Mouse (Mus musculus) heart, embryonic 15.5 days (tissue): Measurements from ENCODE around the gene Triobp. TPM values are rescaled to one million over a fixed set of nuclear protein-coding genes. Genes with fewer than 3 reads are reported as not detected.

Experiments used
- ATAC-seq: fragments of 200-750 bp; cut with Nextera tagmentation; replicated peaks from 2 replicates; pipeline ENCODE4 v1.8.0; 2017; ENCODE audit warnings: low read depth, moderate TSS enrichment; ENCODE audit not compliant: insufficient number of reproducible peaks, insufficient read depth, low FRiP score
- H3K27ac ChIP-seq: fragments of 300-500 bp; sonication (generic); 2 replicates; pipeline ENCODE4 v1.5.1; 2015; ENCODE audit warnings: mild to moderate bottlenecking, inconsistent platforms
- H3K27me3 ChIP-seq: fragments of 300-500 bp; sonication (generic); 2 replicates; pipeline ENCODE4 v1.6.1; 2015; ENCODE audit warnings: inconsistent platforms
- H3K36me3 ChIP-seq: fragments of 300-500 bp; sonication (generic); 2 replicates; pipeline ENCODE4 v1.6.1; 2015; ENCODE audit warnings: mild to moderate bottlenecking, inconsistent platforms
- H3K4me1 ChIP-seq: fragments of 300-500 bp; sonication (generic); replicated peaks from 2 replicates; pipeline ENCODE4 v1.6.1; 2015; ENCODE audit warnings: inconsistent platforms
- H3K4me2 ChIP-seq: fragments of 300-500 bp; sonication (generic); 2 replicates; pipeline ENCODE4 v1.6.1; 2015; ENCODE audit warnings: inconsistent platforms, mild to moderate bottlenecking, moderate library complexity
- H3K4me3 ChIP-seq: fragments of 300-500 bp; sonication (generic); 2 replicates; pipeline ENCODE4 v1.5.1; 2015; ENCODE audit warnings: mild to moderate bottlenecking, inconsistent platforms
- H3K9ac ChIP-seq: fragments of 300-500 bp; sonication (generic); 2 replicates; pipeline ENCODE4 v1.6.1; 2015; ENCODE audit warnings: mild to moderate bottlenecking, inconsistent platforms
- H3K9me3 ChIP-seq: fragments of 300-500 bp; sonication (generic); replicated peaks from 2 replicates; pipeline ENCODE4 v1.6.1; 2016; ENCODE audit warnings: inconsistent platforms
- WGBS: fragments of 180-500 bp; shearing (Covaris S2); methylation state at CpG from one replicate; pipeline ENCODE4 v1.1.7; 2015; ENCODE audit warnings: mixed read lengths; 5-methylcytosine and 5-hydroxymethylcytosine counted together
- polyA plus RNA-seq: library from polyadenylated mRNA; unstranded; fragments of >200 nt; fragmentation: Nextera tagmentation; extraction: Ambion mirVana; gene quantifications from 2 replicates; pipeline ENCODE4 v1.2.1, GENCODE M21; 2015

The Triobp gene
- polyA plus RNA-seq, 1 experiment from 2014 or later = 36.8 TPM

GRCm38 (mm10) chr15:78977676-78978159 lies 30.2 kb downstream of the Triobp start:
- no peak overlapping the region for H3K9ac ChIP-seq
- ATAC-seq = no peak
- WGBS = 86% methylated on average over 8 of the region's 8 CpGs

DNA sequence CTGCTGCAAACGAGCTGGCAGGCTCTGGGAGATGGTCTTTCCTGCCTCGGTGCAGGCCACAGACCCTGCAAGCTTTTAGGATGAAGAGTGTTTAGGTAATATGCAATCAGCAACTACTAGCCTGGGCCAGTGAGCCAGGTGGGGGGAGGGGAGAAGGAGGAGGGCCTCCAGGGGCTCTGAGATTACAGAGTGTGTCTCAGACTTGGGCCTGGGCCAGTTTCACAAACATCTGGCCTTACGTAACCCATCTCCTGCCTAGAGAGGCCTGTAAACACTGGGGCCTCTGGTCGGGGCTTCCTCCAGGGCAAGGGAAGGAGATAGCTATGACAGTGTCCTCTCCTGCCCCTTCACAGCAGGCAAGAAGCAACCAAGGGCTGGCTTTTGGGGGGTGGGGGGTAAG lies 31.4 kb downstream of the Triobp start:
- Histone ChIP-seq H3K27ac (peak overlapping the region; percentile 61), H3K4me2 (0 out of 2 replicates have a peak overlapping the region, but pooled peaks have one; percentile 8), H3K9me3 (no peaks in the 10 kb centered on the region), H3K4me3 (no peak overlapping the region), H3K27me3 (no peaks in the 10 kb centered on the region), H3K4me1 (peaks cover 35% of the 10 kb centered on the region), H3K9ac (peak overlapping the region; percentile 30; the same call in 1 of the 2 replicates), H3K36me3 (no peaks in the 10 kb centered on the region)
- ATAC-seq = peak; percentile 50
- 6% methylated on average over 4 of the region's 4 CpGs for WGBS

More at GRCm38 (mm10) chr15:78977676-78978159, 30.2 kb downstream of the Triobp start:
- H3K4me2 ChIP-seq = no peak overlapping the region
- H3K9me3 ChIP-seq = no peaks in the 10 kb centered on the region
- H3K27me3 ChIP-seq = no peaks in the 10 kb centered on the region
- H3K36me3 ChIP-seq = no peaks in the 10 kb centered on the region
- no peak overlapping the region for H3K4me3 ChIP-seq
- no peak overlapping the region for H3K27ac ChIP-seq
- peaks cover 28% of the 10 kb centered on the region for H3K4me1 ChIP-seq

DNA sequence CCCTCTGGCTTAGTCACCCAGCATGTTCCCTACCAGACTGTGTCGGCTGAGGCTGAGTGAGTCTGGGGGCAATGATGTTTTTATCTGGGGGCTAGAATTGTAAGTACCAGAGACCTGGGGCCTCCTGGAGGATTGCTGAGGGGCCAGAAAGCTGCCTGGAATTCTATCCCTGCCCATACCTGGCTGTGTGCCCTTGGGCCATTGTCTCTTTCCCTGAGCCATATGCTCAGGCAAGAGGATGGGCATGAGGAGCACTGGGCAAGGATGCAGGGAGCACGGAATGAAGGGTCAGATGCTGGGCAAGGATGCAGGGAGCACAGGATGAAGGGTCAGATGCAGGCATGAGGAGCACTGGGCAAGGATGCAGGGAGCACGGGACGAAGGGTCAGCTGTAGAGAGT lies 32.6 kb downstream of the Triobp start:
- Histone ChIP-seq H3K4me3 (no peak overlapping the region), H3K9me3 (no peaks in the 10 kb centered on the region), H3K27ac (no peak overlapping the region), H3K4me2 (no peak overlapping the region), H3K4me1 (peaks cover 47% of the 10 kb centered on the region), H3K27me3 (no peaks in the 10 kb centered on the region), H3K36me3 (no peaks in the 10 kb centered on the region), H3K9ac (no peak overlapping the region)
- ATAC-seq = no peak
- 82% methylated on average over 4 of the region's 4 CpGs for WGBS

DNA sequence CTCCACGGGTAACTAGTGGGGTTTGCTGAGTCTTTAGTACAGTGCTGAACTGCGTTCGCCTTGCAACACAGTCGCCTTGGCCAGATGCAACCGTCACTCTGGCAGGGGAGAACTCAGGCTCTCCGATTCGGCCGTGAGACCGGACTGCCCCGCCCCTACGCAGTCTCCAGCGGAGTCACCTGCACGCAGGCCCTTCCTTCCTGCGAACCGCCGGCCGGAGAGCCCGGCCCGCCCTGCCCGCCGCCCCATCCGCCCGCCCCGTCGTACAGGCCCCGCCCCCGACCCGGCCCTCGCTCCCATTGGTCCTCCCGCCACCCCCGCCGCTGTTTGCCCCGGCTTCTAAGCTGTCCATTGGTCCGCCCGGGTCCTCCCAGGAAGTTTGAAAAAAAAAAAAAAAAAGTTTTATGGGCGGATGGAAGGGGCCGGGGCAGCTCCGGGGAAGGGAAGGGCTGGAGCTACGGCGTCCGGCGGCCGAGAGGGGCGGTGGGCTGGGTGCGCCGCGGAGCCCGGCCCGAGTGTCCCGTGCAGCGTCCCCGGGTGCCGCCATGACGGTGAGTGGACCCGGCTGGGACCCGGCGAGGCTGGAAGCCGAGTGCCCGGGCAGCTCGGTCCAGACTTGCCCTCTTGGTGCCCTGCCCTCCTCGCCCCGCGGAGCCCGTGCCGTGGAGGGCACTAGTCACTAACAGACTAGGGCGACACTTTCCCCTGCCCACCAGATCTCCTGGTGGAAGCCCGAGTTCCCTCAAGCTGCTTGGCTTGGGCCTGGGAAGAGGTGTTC lies 35.3 kb downstream of the Triobp start:
- H3K36me3 ChIP-seq = no peaks in the 10 kb centered on the region
- H3K27me3 ChIP-seq = no peaks in the 10 kb centered on the region
- H3K4me2 ChIP-seq = peak overlapping the region; percentile 93
- 0% methylated on average over 52 of the region's 67 CpGs for WGBS
- H3K4me3 ChIP-seq = peak overlapping the region; percentile 98
- H3K9ac ChIP-seq = peak overlapping the region; percentile 94
- H3K9me3 ChIP-seq = no peaks in the 10 kb centered on the region
- H3K4me1 ChIP-seq = peaks cover 74% of the 10 kb centered on the region
- peak overlapping the region; percentile 95 for H3K27ac ChIP-seq
- peak; percentile 80 for ATAC-seq

- no peaks in the 10 kb centered on the region for H3K27me3 ChIP-seq
- peaks cover 77% of the 10 kb centered on the region for H3K4me1 ChIP-seq
- H3K27ac ChIP-seq = peak overlapping the region; percentile 95
- no peaks in the 10 kb centered on the region for H3K9me3 ChIP-seq
- peak overlapping the region; percentile 98 for H3K4me3 ChIP-seq
- no peaks in the 10 kb centered on the region for H3K36me3 ChIP-seq
- H3K9ac ChIP-seq = peak overlapping the region; percentile 94
- ATAC-seq = peak; percentile 63
- 4% methylated on average over 21 of the region's 21 CpGs for WGBS
- peak overlapping the region; percentile 93 for H3K4me2 ChIP-seq
These were observed 36.1 kb downstream of the Triobp start for GRCm38 (mm10) chr15:78983436-78984285.

DNA sequence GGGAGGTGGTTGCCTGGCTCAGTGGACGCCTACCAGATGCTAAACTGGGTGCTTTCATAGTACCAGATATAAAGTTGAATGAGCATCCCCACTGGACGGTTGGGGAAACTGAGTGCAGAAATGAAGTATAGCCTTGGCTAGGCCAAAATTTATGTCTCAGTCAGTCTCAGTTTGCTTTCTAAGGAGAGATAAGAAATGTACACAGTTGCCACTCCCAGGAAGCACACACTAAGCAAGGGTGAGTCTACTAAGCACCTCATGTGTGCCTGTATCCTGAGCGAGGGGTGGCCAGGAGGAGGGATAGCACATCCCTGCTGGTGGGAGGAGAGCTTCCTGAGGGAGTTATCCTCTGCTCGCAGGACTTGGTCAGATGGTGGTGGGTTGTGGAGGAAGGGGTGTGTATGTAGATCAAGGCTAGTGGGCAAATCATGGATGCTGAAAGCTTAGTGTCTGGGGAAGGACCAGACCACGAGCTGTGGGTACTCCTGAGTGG lies 36.8 kb downstream of the Triobp start:
- Histone ChIP-seq H3K4me1 (peaks cover 77% of the 10 kb centered on the region), H3K27ac (peak overlapping the region; percentile 95), H3K4me2 (peak overlapping the region; percentile 93), H3K4me3 (peak overlapping the region; percentile 98), H3K36me3 (no peaks in the 10 kb centered on the region), H3K9me3 (no peaks in the 10 kb centered on the region), H3K9ac (peak overlapping the region; percentile 94; the same call in 1 of the 2 replicates), H3K27me3 (no peaks in the 10 kb centered on the region)
- ATAC-seq = no peak
- 28% methylated on average over 5 of the region's 5 CpGs for WGBS

- Histone ChIP-seq H3K4me3 (no peak overlapping the region), H3K36me3 (peaks cover 14% of the 10 kb centered on the region), H3K4me1 (peaks cover 74% of the 10 kb centered on the region), H3K27ac (peak overlapping the region; percentile 5; the same call in 1 of the 2 replicates), H3K9me3 (no peaks in the 10 kb centered on the region), H3K9ac (peak overlapping the region; percentile 28; the same call in 1 of the 2 replicates), H3K27me3 (no peaks in the 10 kb centered on the region), H3K4me2 (0 out of 2 replicates have a peak overlapping the region, but pooled peaks have one; percentile 7)
- 49% methylated on average over 11 of the region's 11 CpGs for WGBS
- ATAC-seq = no peak
These were observed 39.2 kb downstream of the Triobp start for GRCm38 (mm10) chr15:78986536-78987220.

DNA sequence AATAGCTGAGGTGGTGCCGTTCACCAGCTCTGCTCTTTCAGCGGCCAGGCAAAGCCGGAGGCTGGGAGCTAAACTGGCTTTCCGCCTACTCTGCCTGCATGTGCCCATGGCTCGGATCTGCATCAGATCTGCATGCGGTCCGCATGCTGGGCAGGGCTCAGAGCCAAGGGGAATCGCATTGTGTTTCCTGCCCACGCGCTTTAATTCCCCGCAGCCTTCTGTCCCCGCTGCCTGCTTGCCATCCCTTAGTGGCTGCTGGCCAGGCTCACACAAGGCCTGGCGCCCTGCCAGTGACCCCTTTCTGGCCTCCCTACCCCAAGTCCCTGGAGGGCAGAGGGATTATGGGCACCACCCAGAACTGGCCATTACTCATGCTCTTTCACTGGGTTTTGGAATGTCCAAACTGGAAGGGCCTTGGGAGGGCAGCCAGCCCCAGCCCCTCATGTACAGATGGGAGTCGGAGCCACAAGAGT lies 41.0 kb downstream of the Triobp start:
- H3K4me1 ChIP-seq = peaks cover 63% of the 10 kb centered on the region
- H3K4me2 ChIP-seq = 0 out of 2 replicates have a peak overlapping the region, but pooled peaks have one; percentile 14
- no peaks in the 10 kb centered on the region for H3K27me3 ChIP-seq
- ATAC-seq = no peak
- no peak overlapping the region for H3K4me3 ChIP-seq
- H3K36me3 ChIP-seq = peaks cover 33% of the 10 kb centered on the region
- WGBS = 34% methylated on average over 14 of the region's 14 CpGs
- no peaks in the 10 kb centered on the region for H3K9me3 ChIP-seq
- H3K9ac ChIP-seq = no peak overlapping the region
- peak overlapping the region; percentile 56 for H3K27ac ChIP-seq

DNA sequence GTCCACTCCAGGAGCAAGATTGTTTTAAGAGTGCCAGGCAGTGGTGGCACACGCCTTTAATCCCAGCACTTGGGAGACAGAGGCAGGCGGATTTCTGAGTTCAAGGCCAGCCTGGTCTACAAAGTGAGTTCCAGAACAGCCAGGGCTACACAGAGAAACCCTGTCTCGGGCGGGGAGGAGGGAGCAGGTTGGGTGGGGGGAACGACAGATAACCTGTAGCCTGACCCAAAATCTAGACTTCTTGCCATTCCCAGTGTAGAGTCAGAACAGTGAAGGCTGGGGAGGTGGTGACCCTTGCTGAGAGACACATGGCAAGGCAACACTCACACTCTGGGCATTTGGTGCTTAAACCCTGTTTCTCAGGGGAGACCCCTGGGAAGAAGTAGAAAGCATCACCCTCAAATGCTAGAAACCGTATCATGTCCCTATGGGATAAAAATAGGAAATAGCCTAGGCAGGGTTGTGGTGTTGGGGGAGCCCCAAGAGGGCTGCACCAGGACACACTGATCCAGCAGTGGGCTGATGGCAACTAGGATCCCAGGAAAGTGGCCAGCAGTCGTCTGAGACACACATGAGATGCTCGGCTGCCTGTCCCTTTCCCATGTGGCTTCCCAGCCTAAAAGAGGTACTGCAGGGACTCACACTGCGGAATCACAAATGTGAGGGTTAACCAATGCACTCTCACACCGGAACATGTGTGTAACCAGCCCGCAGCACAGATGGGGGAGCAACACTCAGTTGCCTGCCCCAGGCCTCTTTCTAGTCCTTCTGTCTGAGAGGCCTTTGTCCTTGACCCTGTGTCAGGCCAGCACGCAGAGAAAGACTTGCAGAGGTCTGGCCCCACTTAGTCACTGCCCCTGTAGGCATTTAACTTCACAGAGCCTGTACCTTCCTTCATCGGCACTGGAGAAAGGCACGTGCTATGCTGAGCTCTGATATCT lies 41.9 kb downstream of the Triobp start:
- H3K4me3 ChIP-seq = no peak overlapping the region
- peak overlapping the region; percentile 56 for H3K27ac ChIP-seq
- no peak overlapping the region for H3K4me2 ChIP-seq
- peaks cover 54% of the 10 kb centered on the region for H3K4me1 ChIP-seq
- H3K9me3 ChIP-seq = no peaks in the 10 kb centered on the region
- ATAC-seq = no peak
- H3K36me3 ChIP-seq = peaks cover 42% of the 10 kb centered on the region
- H3K9ac ChIP-seq = no peak overlapping the region
- no peaks in the 10 kb centered on the region for H3K27me3 ChIP-seq
- 76% methylated on average over 14 of the region's 14 CpGs for WGBS

GRCm38 (mm10) chr15:78990093-78990463 lies 42.6 kb downstream of the Triobp start:
- Histone ChIP-seq H3K27me3 (no peaks in the 10 kb centered on the region), H3K36me3 (peaks cover 48% of the 10 kb centered on the region), H3K4me3 (no peak overlapping the region), H3K4me2 (no peak overlapping the region), H3K4me1 (peaks cover 48% of the 10 kb centered on the region), H3K27ac (0 out of 2 replicates have a peak overlapping the region, but pooled peaks have one; percentile 56), H3K9ac (no peak overlapping the region), H3K9me3 (no peaks in the 10 kb centered on the region)
- WGBS = 87% methylated on average over 9 of the region's 9 CpGs
- no peak for ATAC-seq
